11 mouse cellular contexts compared by ENCODE assay signal in genomic region chr10:87016151-87016692, GRCm38 (mm10). TPM values are rescaled to one million over a fixed set of nuclear protein-coding genes. Genes with fewer than 3 reads are reported as not detected.
DNase-seq lines count a peak whose midpoint lies in the region; ATAC-seq and TF ChIP-seq lines count a peak whose summit lies in the region.
"Had no signal": no experiment of that assay in that cellular context is flagged by ENCODE, and none has a peak within 500 bp of the region (broad histone marks: within the 10 kb centered on the region; RNA-seq: fewer than 3 reads in every experiment).

No protein-coding gene starts in this region.

- no peak overlapping the region for H3K4me3 ChIP-seq in kidney, embryonic 14.5 days (ENCODE audit: low read length)
- no peak overlapping the region for H3K4me3 ChIP-seq in hindbrain, embryonic 12.5 days
- H3K4me3 ChIP-seq in myocyte, result no peak overlapping the region
- H3K4me3 ChIP-seq: layer of hippocampus, adult 2 months; megakaryocyte, embryonic 14.5 days had no signal

- H3ac ChIP-seq in myocyte (ENCODE audit: control insufficient read depth, insufficient read length), result no peak overlapping the region

- no peaks in the 10 kb centered on the region for H3K27me3 ChIP-seq in kidney, embryonic 14.5 days (ENCODE audit: control insufficient read depth, insufficient read depth, low read length)
- no peaks in the 10 kb centered on the region for H3K27me3 ChIP-seq in hindbrain, embryonic 12.5 days
- no peaks in the 10 kb centered on the region for H3K27me3 ChIP-seq in myocyte (ENCODE audit: control insufficient read depth, insufficient read depth, insufficient read length)

- no peak overlapping the region for H3K27ac ChIP-seq in kidney, embryonic 14.5 days (ENCODE audit: low read depth, low read length)
- H3K27ac ChIP-seq in hindbrain, embryonic 12.5 days, result no peak overlapping the region
- H3K27ac ChIP-seq: layer of hippocampus, adult 2 months had no signal

- DNase-seq in kidney, adult 9 months, result no peak
- peak; percentile 61 for DNase-seq in embryo, embryonic 10 days (ENCODE audit: low spot score)
- no peak for DNase-seq in left cerebral cortex, postnatal 25 days (ENCODE audit: low spot score in 2 of 2)
- no peak for DNase-seq in adrenal gland, adult 8-10 months
- DNase-seq in right cerebral cortex, postnatal 36 days (ENCODE audit: low spot score in 2 of 2), result no peak
- DNase-seq: cerebellum, adult 11-12 months had no signal

- H3K36me3 ChIP-seq in kidney, embryonic 14.5 days (ENCODE audit: control insufficient read depth, insufficient read depth, low read length), result no peaks in the 10 kb centered on the region
- H3K36me3 ChIP-seq in hindbrain, embryonic 12.5 days, result no peaks in the 10 kb centered on the region
- H3K36me3 ChIP-seq in myocyte (ENCODE audit: control insufficient read depth, insufficient read depth), result no peaks in the 10 kb centered on the region

- TF ChIP-seq POLR2A in myocyte (IDR thresholded peaks at IDR 0.05; ENCODE audit: insufficient read length, low read depth), result no peak

- no peak overlapping the region for H3K9ac ChIP-seq in kidney, embryonic 14.5 days (ENCODE audit: low read depth, low read length)
- H3K9ac ChIP-seq in hindbrain, embryonic 12.5 days, result no peak overlapping the region

- intact Hi-C loops in left cerebral cortex, postnatal 25 days (cut with DNase I), result no loop called here

- H3K4me2 ChIP-seq in kidney, embryonic 14.5 days (replicated peaks; ENCODE audit: low read depth, low read length), result no peak overlapping the region
- H3K4me2 ChIP-seq in hindbrain, embryonic 12.5 days (replicated peaks), result no peak overlapping the region
- H3K4me2 ChIP-seq in myocyte (ENCODE audit: low read depth), result peak overlapping the region; percentile 67

- no peaks in the 10 kb centered on the region for H3K4me1 ChIP-seq in kidney, embryonic 14.5 days (ENCODE audit: control insufficient read depth, insufficient read depth, low read length)
- H3K4me1 ChIP-seq in hindbrain, embryonic 12.5 days, result peaks cover 6% of the 10 kb centered on the region; the same call in 1 of the 2 replicates

- ATAC-seq in kidney, embryonic 14.5 days (ENCODE audit: low FRiP score, low TSS enrichment), result peak; percentile 75
- peak; percentile 74 for ATAC-seq in hindbrain, embryonic 12.5 days (ENCODE audit: low FRiP score)

- 45% methylated on average over 9 of the region's 9 CpGs for WGBS in kidney, embryonic 14.5 days
- 21% methylated on average over 9 of the region's 9 CpGs for WGBS in hindbrain, embryonic 12.5 days

- H3K79me2 ChIP-seq in myocyte (ENCODE audit: control insufficient read depth, insufficient read depth), result no peaks in the 10 kb centered on the region

- H3K9me3 ChIP-seq in kidney, embryonic 14.5 days (ENCODE audit: control insufficient read depth, low read length), result no peaks in the 10 kb centered on the region
- H3K9me3 ChIP-seq in hindbrain, embryonic 12.5 days (replicated peaks), result no peaks in the 10 kb centered on the region

TF ChIP-seq in myocyte, 11 proteins besides CTCF, POLR2A, EP300 and RAD21:
- TF ChIP-seq TCF3 (IDR thresholded peaks at IDR 0.05; ENCODE audit: insufficient read length, low read depth) (peak; percentile 93), E2F4 (IDR thresholded peaks at IDR 0.05; ENCODE audit: insufficient read depth) (no peak), REST (IDR thresholded peaks at IDR 0.05; ENCODE audit: insufficient read depth, insufficient read length) (no peak), TCF12 (IDR thresholded peaks at IDR 0.05; ENCODE audit: insufficient read depth, poor library complexity, severe bottlenecking) (peak; percentile 52), MAX (IDR thresholded peaks at IDR 0.05; ENCODE audit: low read depth) (no peak), MYOD1 (IDR thresholded peaks at IDR 0.05; ENCODE audit: control insufficient read depth in 1 of 3, insufficient read length in 2 of 3, low read depth in 2 of 3) (peak; percentile 5 to 97 (median 89)), POLR2AphosphoS2 (IDR thresholded peaks at IDR 0.05; ENCODE audit: insufficient read length, low read depth) (no peak), MYOG (IDR thresholded peaks at IDR 0.05; ENCODE audit: control insufficient read depth in 1 of 3, insufficient read depth in 1 of 3, insufficient read length in 2 of 3, low read depth in 2 of 3) (peak; percentile 90 to 98 (median 95)), SRF (IDR thresholded peaks at IDR 0.05; ENCODE audit: control insufficient read depth, insufficient read length, low read depth) (no peak), USF1 (IDR thresholded peaks at IDR 0.05; ENCODE audit: low read depth) (peak; percentile 87), CEBPB (IDR thresholded peaks at IDR 0.05; ENCODE audit: insufficient read depth, poor library complexity, severe bottlenecking) (0 out of 2 replicates have a peak, but pooled peaks have one; percentile 20)

RNA-seq across cellular contexts. Expression of gene Stab2, which starts 8.4 kb away (rescaled TPM):
- 1.8 and 3.8 TPM in 2 replicates for polyA plus RNA-seq in kidney, embryonic 14.5 days (2014; fragmentation: Nextera tagmentation; extraction: Ambion mirVana)
- polyA plus RNA-seq in hindbrain, embryonic 12.5 days (2016; fragmentation: Nextera tagmentation; extraction: Ambion mirVana), result 0.14 and 0.36 TPM in 2 replicates
- 0.17 TPM for polyA plus RNA-seq in myocyte (2012; fragmentation: generic; extraction: Trizol)
- under 1 TPM; 0.43 to 0.66 TPM for total RNA-seq in left cerebral cortex, postnatal 25 days (2021)
- 1 to 10 TPM in 1 of 4 experiments, under 1 TPM in 3; 0.22 to 1.2 (median 0.25) TPM for total RNA-seq in adrenal gland, adult 8-10 months (2022)

RNA-seq across cellular contexts. Expression of gene 1700113H08Rik, which starts 41.6 kb away (rescaled TPM):
- not detected in 2 replicates for polyA plus RNA-seq in kidney, embryonic 14.5 days (2014; fragmentation: Nextera tagmentation; extraction: Ambion mirVana)
- 0.25 and 0.30 TPM in 2 replicates for polyA plus RNA-seq in hindbrain, embryonic 12.5 days (2016; fragmentation: Nextera tagmentation; extraction: Ambion mirVana)
- polyA plus RNA-seq in myocyte (2012; fragmentation: generic; extraction: Trizol), result not detected
- not detected for total RNA-seq in left cerebral cortex, postnatal 25 days (2021)
- not detected for total RNA-seq in adrenal gland, adult 8-10 months (2022)
- total RNA-seq: layer of hippocampus, adult 2 months had no signal
